9 mouse cellular contexts compared by ENCODE assay signal in genomic region chr10:20966090-20966489, GRCm38 (mm10). TPM values are rescaled to one million over a fixed set of nuclear protein-coding genes. Genes with fewer than 3 reads are reported as not detected.
A peak's percentile ranks its signal among the peaks of the same experiment; 100 is the strongest.
DNase-seq lines count a peak whose midpoint lies in the region; ATAC-seq and TF ChIP-seq lines count a peak whose summit lies in the region.
"Had no signal": no experiment of that assay in that cellular context is flagged by ENCODE, and none has a peak within 500 bp of the region (broad histone marks: within the 10 kb centered on the region; RNA-seq: fewer than 3 reads in every experiment).

No protein-coding gene starts in this region.

- WGBS in forebrain, embryonic 11.5 days = 50% methylated on average over 12 of the region's 12 CpGs
- 33% methylated on average over 12 of the region's 12 CpGs for WGBS in lung, postnatal 0 days

- no peak overlapping the region for H3K4me2 ChIP-seq in forebrain, embryonic 11.5 days (ENCODE audit: low read depth, low read length, severe bottlenecking)
- H3K4me2 ChIP-seq in lung, postnatal 0 days (replicated peaks; ENCODE audit: low read depth, low read length) = no peak overlapping the region
- H3K4me2 ChIP-seq: hindbrain, embryonic 15.5 days had no signal

- H3K9me3 ChIP-seq in ES-E14 (ENCODE audit: control insufficient read depth, insufficient read depth, low read depth, low read length) = no peaks in the 10 kb centered on the region
- no peaks in the 10 kb centered on the region for H3K9me3 ChIP-seq in forebrain, embryonic 11.5 days (ENCODE audit: control insufficient read depth, low read length)
- H3K9me3 ChIP-seq in lung, postnatal 0 days (ENCODE audit: low read length) = no peaks in the 10 kb centered on the region
- H3K9me3 ChIP-seq: hindbrain, embryonic 15.5 days had no signal

- peak; percentile 95 for TF ChIP-seq CTCF in layer of hippocampus, adult 2 months (conservative IDR thresholded peaks at IDR 0.05)
- peak; percentile 99 for TF ChIP-seq CTCF in lung, postnatal 0 days (IDR thresholded peaks at IDR 0.05)

- no peak overlapping the region for H3K27ac ChIP-seq in ES-E14 (ENCODE audit: insufficient read depth, low read depth, low read length, poor library complexity, severe bottlenecking)
- H3K27ac ChIP-seq in forebrain, embryonic 11.5 days (ENCODE audit: low read depth, low read length) = no peak overlapping the region
- no peak overlapping the region for H3K27ac ChIP-seq in layer of hippocampus, adult 2 months
- no peak overlapping the region for H3K27ac ChIP-seq in lung, postnatal 0 days (ENCODE audit: low read length)
- H3K27ac ChIP-seq: hindbrain, embryonic 15.5 days had no signal

- DNase-seq in ES-E14 (ENCODE audit: low read depth, low spot score) = peak; percentile 72
- DNase-seq in c-Kit-positive CD71-positive TER-119-negative erythroid progenitor cells, embryonic 14.5 days (ENCODE audit: low read depth) = peak; percentile 78
- DNase-seq in forebrain, embryonic 11.5 days (ENCODE audit: low spot score) = peak; percentile 81
- DNase-seq in heart, postnatal 36 days = peak; percentile 65 to 68
- peak; percentile 49 to 65 for DNase-seq in layer of hippocampus, adult 2 months (ENCODE audit: low spot score in 2 of 2)
- peak; percentile 80 for DNase-seq in lung, postnatal 0 days (ENCODE audit: low spot score)
- peak; percentile 54 for DNase-seq in retina, adult 2 months (ENCODE audit: low read depth, low spot score)
- peak; percentile 76 to 78 for DNase-seq in thymus, postnatal 36 days

- no peaks in the 10 kb centered on the region; the same call in 1 of the 2 replicates for H3K36me3 ChIP-seq in ES-E14 (ENCODE audit: control insufficient read depth, insufficient read depth, low read length, poor library complexity, severe bottlenecking)
- no peaks in the 10 kb centered on the region; the same call in 1 of the 2 replicates for H3K36me3 ChIP-seq in forebrain, embryonic 11.5 days (ENCODE audit: control insufficient read depth, insufficient read depth, low read length)
- H3K36me3 ChIP-seq in lung, postnatal 0 days (ENCODE audit: insufficient read depth, low read length) = no peaks in the 10 kb centered on the region

- no peaks in the 10 kb centered on the region for H3K27me3 ChIP-seq in forebrain, embryonic 11.5 days (ENCODE audit: control insufficient read depth, insufficient read depth, low read length)
- no peaks in the 10 kb centered on the region for H3K27me3 ChIP-seq in lung, postnatal 0 days (replicated peaks; ENCODE audit: insufficient read depth, low read length)
- H3K27me3 ChIP-seq: hindbrain, embryonic 15.5 days had no signal

- peak; percentile 81; the same call in 1 of the 2 replicates for ATAC-seq in forebrain, embryonic 11.5 days (replicated peaks; ENCODE audit: low FRiP score)
- peak; percentile 87 for ATAC-seq in lung, postnatal 0 days

- H3K4me3 ChIP-seq in ES-E14 (ENCODE audit: insufficient read depth in 1 of 2, low read depth in 1 of 2, low read length in 2 of 2, poor library complexity in 1 of 2, severe bottlenecking in 1 of 2) = no peak overlapping the region
- no peak overlapping the region for H3K4me3 ChIP-seq in forebrain, embryonic 11.5 days (ENCODE audit: low read depth, low read length)
- no peak overlapping the region for H3K4me3 ChIP-seq in layer of hippocampus, adult 2 months
- H3K4me3 ChIP-seq in lung, postnatal 0 days (ENCODE audit: low read depth, low read length) = no peak overlapping the region
- H3K4me3 ChIP-seq: hindbrain, embryonic 15.5 days had no signal

- intact Hi-C loops in heart, postnatal 36 days (cut with DNase I) = loop anchor here (2.0 kb wide), 1 partner anchor 603 kb away; no protein-coding TSS in a partner anchor

- TF ChIP-seq EP300 in lung, postnatal 0 days (IDR thresholded peaks at IDR 0.05) = no peak

- no peak overlapping the region for H3K9ac ChIP-seq in ES-E14 (ENCODE audit: insufficient read depth, low read depth, low read length, poor library complexity, severe bottlenecking)
- no peak overlapping the region for H3K9ac ChIP-seq in forebrain, embryonic 11.5 days (ENCODE audit: low read length)
- no peak overlapping the region for H3K9ac ChIP-seq in lung, postnatal 0 days (replicated peaks; ENCODE audit: low read depth)
- H3K9ac ChIP-seq: hindbrain, embryonic 15.5 days had no signal

- no peaks in the 10 kb centered on the region for H3K4me1 ChIP-seq in ES-E14 (ENCODE audit: control insufficient read depth in 2 of 2, insufficient read depth in 2 of 2, low read length in 2 of 2, poor library complexity in 1 of 2)
- H3K4me1 ChIP-seq in forebrain, embryonic 11.5 days (replicated peaks; ENCODE audit: control insufficient read depth, insufficient read depth, low read length) = no peaks in the 10 kb centered on the region
- no peaks in the 10 kb centered on the region for H3K4me1 ChIP-seq in lung, postnatal 0 days (ENCODE audit: insufficient read depth, low read depth, low read length)
- H3K4me1 ChIP-seq: hindbrain, embryonic 15.5 days had no signal

- in situ Hi-C loops in ES-E14 (cut with MboI; ENCODE audit: low sequenced_read_pairs in 2 of 2, unreplicated experiment in 2 of 2) = no loop called here

TF ChIP-seq in ES-E14, 5 proteins besides CTCF, POLR2A, EP300 and RAD21:
- TF ChIP-seq ZC3H11A (IDR thresholded peaks at IDR 0.05; ENCODE audit: borderline replicate concordance, low read depth, low read length) (peak; percentile 80), MAFK (IDR thresholded peaks at IDR 0.05; ENCODE audit: insufficient read depth, low read depth, low read length) (no peak)

RNA-seq across cellular contexts. Expression of gene Ahi1, which starts 13.7 kb away (rescaled TPM):
- total RNA-seq in ES-E14 (2012; rRNA removed) = 5.4 and 8.1 TPM in 2 replicates
- 24.1 and 28.9 TPM in 2 replicates for polyA plus RNA-seq in forebrain, embryonic 11.5 days (2014; fragmentation: Nextera tagmentation; extraction: Ambion mirVana)
- total RNA-seq in heart, postnatal 36 days (2021) = 1 to 10 TPM; 1.1 to 1.6 TPM
- total RNA-seq in layer of hippocampus, adult 2 months (2021) = 100 to 1,000 TPM; 230 to 241 TPM
- polyA plus RNA-seq in lung, postnatal 0 days (2015; fragmentation: Nextera tagmentation; extraction: Ambion mirVana) = 3.2 and 3.4 TPM in 2 replicates

Comparison
In these comparisons a context has a peak if more than half of its experiments do, and no peak if none do; other contexts are left out.
1. RNA of gene Ahi1, which starts 13.7 kb away (total RNA-seq): 230 to 241 TPM in layer of hippocampus, adult 2 months; 5.4 to 8.1 TPM in ES-E14 and 1.1 to 1.6 TPM in heart, postnatal 36 days; every median in the first group is over 10 times any median in the second.
2. Peak in every context shown above with its lines, with median percentiles within 50 percentile points of each other: DNase-seq.